Mouse (Mus musculus) kidney, postnatal 10 days (tissue): ENCODE results near the gene Ppp1r16b.

ENCODE experiments used
- DNase-seq: peaks from one replicate; pipeline ENCODE4 v3.0.0; 2021; ENCODE audit warnings: mixed read lengths

Ppp1r16b gene

GRCm38 (mm10) chr2:158695811-158696210, 30.6 kb downstream of the Ppp1r16b start:
- no peak for DNase-seq

- DNase-seq, result no peak
Observed at GRCm38 (mm10) chr2:158696451-158696850, 31.3 kb downstream of the Ppp1r16b start.

- DNase-seq, result no peak
Observed at GRCm38 (mm10) chr2:158699908-158700307, 34.7 kb downstream of the Ppp1r16b start.

- DNase-seq, result no peak
Observed at GRCm38 (mm10) chr2:158700535-158701256, 35.5 kb downstream of the Ppp1r16b start.

GRCm38 (mm10) chr2:158701505-158701904, 36.3 kb downstream of the Ppp1r16b start:
- no peak for DNase-seq

- DNase-seq, result no peak
Observed at GRCm38 (mm10) chr2:158702176-158702575, 37.0 kb downstream of the Ppp1r16b start.

GRCm38 (mm10) chr2:158704720-158705119, 39.5 kb downstream of the Ppp1r16b start:
- no peak for DNase-seq

- DNase-seq, result no peak
Observed at GRCm38 (mm10) chr2:158705529-158705928, 40.3 kb downstream of the Ppp1r16b start.

GRCm38 (mm10) chr2:158706704-158707408, 41.7 kb downstream of the Ppp1r16b start:
- no peak for DNase-seq

GRCm38 (mm10) chr2:158708121-158708520, 42.9 kb downstream of the Ppp1r16b start:
- no peak for DNase-seq

GRCm38 (mm10) chr2:158711929-158712751, 46.9 kb downstream of the Ppp1r16b start:
- DNase-seq, result peak; percentile 54

GRCm38 (mm10) chr2:158714826-158715225, 49.6 kb downstream of the Ppp1r16b start:
- DNase-seq, result no peak

GRCm38 (mm10) chr2:158716066-158716465, 50.9 kb downstream of the Ppp1r16b start:
- no peak for DNase-seq

- DNase-seq, result no peak
Observed at GRCm38 (mm10) chr2:158717551-158718418, 52.6 kb downstream of the Ppp1r16b start.

GRCm38 (mm10) chr2:158718816-158719549, 53.8 kb downstream of the Ppp1r16b start:
- peak; percentile 48 for DNase-seq

GRCm38 (mm10) chr2:158720715-158721370, 55.6 kb downstream of the Ppp1r16b start:
- no peak for DNase-seq

GRCm38 (mm10) chr2:158721481-158721880, 56.3 kb downstream of the Ppp1r16b start:
- DNase-seq, result no peak

- DNase-seq, result no peak
Observed at GRCm38 (mm10) chr2:158722135-158722534, 56.9 kb downstream of the Ppp1r16b start.

- DNase-seq, result peak; percentile 46
Observed at GRCm38 (mm10) chr2:158722991-158723551, 57.9 kb downstream of the Ppp1r16b start.

GRCm38 (mm10) chr2:158723806-158724205, 58.6 kb downstream of the Ppp1r16b start:
- DNase-seq, result no peak

- no peak for DNase-seq
Observed at GRCm38 (mm10) chr2:158726252-158726651, 61.1 kb downstream of the Ppp1r16b start.
